Mouse (Mus musculus): Measurements from ENCODE around the gene Diaph2. TPM values are rescaled to one million over a fixed set of nuclear protein-coding genes. Genes with fewer than 3 reads are reported as not detected.
"Not testable (repeated sequence)": the region's sequence is repeated elsewhere in the genome, so short reads cannot be mapped to it uniquely, and the experiment has no call there.

Gene Diaph2
- polyA plus RNA-seq, 1 experiment from 2014 or later = 2.3 TPM

- Histone ChIP-seq H3K36me3 (ENCODE audit: control insufficient read depth, insufficient read depth) (no peaks in the 10 kb centered on the region), H3K4me1 (replicated peaks; ENCODE audit: control insufficient read depth, insufficient read depth, low read length) (no peaks in the 10 kb centered on the region), H3K4me3 (ENCODE audit: low read depth, low read length) (no peak overlapping the region), H3K9ac (ENCODE audit: low read depth, low read length) (no peak overlapping the region), H3K9me3 (ENCODE audit: control insufficient read depth) (no peaks in the 10 kb centered on the region), H3K27me3 (replicated peaks; ENCODE audit: control insufficient read depth, insufficient read depth, low read length) (no peaks in the 10 kb centered on the region), H3K27ac (ENCODE audit: low read depth, low read length) (no peak overlapping the region), H3K4me2 (replicated peaks; ENCODE audit: low read depth) (no peak overlapping the region)
- ATAC-seq = no peak
- WGBS = 40% methylated on average over 3 of the region's 3 CpGs
- TF ChIP-seq CTCF (IDR thresholded peaks at IDR 0.05; ENCODE audit: low read depth) = no peak
Observed at GRCm38 (mm10) chrX:130403214-130403613, 653.7 kb downstream of the Diaph2 start.

GRCm38 (mm10) chrX:130407471-130407870 lies 657.9 kb downstream of the Diaph2 start:
- H3K4me1 ChIP-seq (replicated peaks; ENCODE audit: control insufficient read depth, insufficient read depth, low read length); H3K9me3 ChIP-seq (ENCODE audit: control insufficient read depth); H3K27ac ChIP-seq (ENCODE audit: low read depth, low read length); H3K36me3 ChIP-seq (ENCODE audit: control insufficient read depth, insufficient read depth); H3K9ac ChIP-seq (ENCODE audit: low read depth, low read length); H3K4me2 ChIP-seq (replicated peaks; ENCODE audit: low read depth); H3K4me3 ChIP-seq (ENCODE audit: low read depth, low read length); H3K27me3 ChIP-seq (replicated peaks; ENCODE audit: control insufficient read depth, insufficient read depth, low read length); ATAC-seq: not testable (repeated sequence)
- WGBS = 77% methylated on average over 3 of the region's 3 CpGs

GRCm38 (mm10) chrX:130408985-130409384 lies 659.4 kb downstream of the Diaph2 start:
- WGBS = 85% methylated on average over 1 of the region's 1 CpGs
- no peak overlapping the region for H3K27ac ChIP-seq (ENCODE audit: low read depth, low read length)
- H3K36me3 ChIP-seq (ENCODE audit: control insufficient read depth, insufficient read depth) = no peaks in the 10 kb centered on the region
- H3K9me3 ChIP-seq (ENCODE audit: control insufficient read depth) = no peaks in the 10 kb centered on the region
- no peak overlapping the region for H3K4me3 ChIP-seq (ENCODE audit: low read depth, low read length)
- no peak for TF ChIP-seq CTCF (IDR thresholded peaks at IDR 0.05; ENCODE audit: low read depth)
- ATAC-seq = no peak
- no peak overlapping the region for H3K4me2 ChIP-seq (replicated peaks; ENCODE audit: low read depth)
- no peaks in the 10 kb centered on the region for H3K27me3 ChIP-seq (replicated peaks; ENCODE audit: control insufficient read depth, insufficient read depth, low read length)
- H3K4me1 ChIP-seq (replicated peaks; ENCODE audit: control insufficient read depth, insufficient read depth, low read length) = no peaks in the 10 kb centered on the region
- no peak overlapping the region for H3K9ac ChIP-seq (ENCODE audit: low read depth, low read length)

- H3K36me3 ChIP-seq (ENCODE audit: control insufficient read depth, insufficient read depth) = no peaks in the 10 kb centered on the region
- no peaks in the 10 kb centered on the region for H3K4me1 ChIP-seq (replicated peaks; ENCODE audit: control insufficient read depth, insufficient read depth, low read length)
- no peak overlapping the region for H3K4me3 ChIP-seq (ENCODE audit: low read depth, low read length)
- ATAC-seq = no peak
- no peak for TF ChIP-seq CTCF (IDR thresholded peaks at IDR 0.05; ENCODE audit: low read depth)
- no peak overlapping the region for H3K4me2 ChIP-seq (replicated peaks; ENCODE audit: low read depth)
- 65% methylated on average over 2 of the region's 2 CpGs for WGBS
- H3K9me3 ChIP-seq (ENCODE audit: control insufficient read depth) = no peaks in the 10 kb centered on the region
- no peak overlapping the region for H3K27ac ChIP-seq (ENCODE audit: low read depth, low read length)
- H3K27me3 ChIP-seq (replicated peaks; ENCODE audit: control insufficient read depth, insufficient read depth, low read length) = no peaks in the 10 kb centered on the region
- no peak overlapping the region for H3K9ac ChIP-seq (ENCODE audit: low read depth, low read length)
Observed at GRCm38 (mm10) chrX:130423134-130423533, 673.6 kb downstream of the Diaph2 start.

GRCm38 (mm10) chrX:130451822-130452487 lies 702.4 kb downstream of the Diaph2 start:
- Histone ChIP-seq H3K4me3 (ENCODE audit: low read depth, low read length) (no peak overlapping the region), H3K4me2 (replicated peaks; ENCODE audit: low read depth) (no peak overlapping the region), H3K27ac (ENCODE audit: low read depth, low read length) (no peak overlapping the region), H3K36me3 (ENCODE audit: control insufficient read depth, insufficient read depth) (no peaks in the 10 kb centered on the region), H3K27me3 (replicated peaks; ENCODE audit: control insufficient read depth, insufficient read depth, low read length) (no peaks in the 10 kb centered on the region), H3K4me1 (replicated peaks; ENCODE audit: control insufficient read depth, insufficient read depth, low read length) (no peaks in the 10 kb centered on the region), H3K9me3 (ENCODE audit: control insufficient read depth) (no peaks in the 10 kb centered on the region), H3K9ac (ENCODE audit: low read depth, low read length) (no peak overlapping the region)
- TF ChIP-seq CTCF (IDR thresholded peaks at IDR 0.05; ENCODE audit: low read depth) = no peak
- no peak for ATAC-seq
- WGBS = 70% methylated on average over 4 of the region's 4 CpGs

GRCm38 (mm10) chrX:130452488-130452823 lies 702.9 kb downstream of the Diaph2 start:
- no peak overlapping the region for H3K4me2 ChIP-seq (replicated peaks; ENCODE audit: low read depth)
- H3K27ac ChIP-seq (ENCODE audit: low read depth, low read length) = no peak overlapping the region
- H3K4me3 ChIP-seq (ENCODE audit: low read depth, low read length) = no peak overlapping the region
- H3K9me3 ChIP-seq (ENCODE audit: control insufficient read depth) = no peaks in the 10 kb centered on the region
- no peaks in the 10 kb centered on the region for H3K36me3 ChIP-seq (ENCODE audit: control insufficient read depth, insufficient read depth)
- no peak for ATAC-seq
- no peaks in the 10 kb centered on the region for H3K27me3 ChIP-seq (replicated peaks; ENCODE audit: control insufficient read depth, insufficient read depth, low read length)
- no peak for TF ChIP-seq CTCF (IDR thresholded peaks at IDR 0.05; ENCODE audit: low read depth)
- no peak overlapping the region for H3K9ac ChIP-seq (ENCODE audit: low read depth, low read length)
- 92% methylated on average over 4 of the region's 4 CpGs for whole genome bisulfite sequencing
- H3K4me1 ChIP-seq (replicated peaks; ENCODE audit: control insufficient read depth, insufficient read depth, low read length) = no peaks in the 10 kb centered on the region

GRCm38 (mm10) chrX:130473133-130473532 lies 723.6 kb downstream of the Diaph2 start:
- no peak for TF ChIP-seq CTCF (IDR thresholded peaks at IDR 0.05; ENCODE audit: low read depth)
- no peaks in the 10 kb centered on the region for H3K36me3 ChIP-seq (ENCODE audit: control insufficient read depth, insufficient read depth)
- ATAC-seq = no peak
- no peak overlapping the region for H3K4me2 ChIP-seq (replicated peaks; ENCODE audit: low read depth)
- no peak overlapping the region for H3K9ac ChIP-seq (ENCODE audit: low read depth, low read length)
- H3K27me3 ChIP-seq (replicated peaks; ENCODE audit: control insufficient read depth, insufficient read depth, low read length) = no peaks in the 10 kb centered on the region
- no peaks in the 10 kb centered on the region for H3K4me1 ChIP-seq (replicated peaks; ENCODE audit: control insufficient read depth, insufficient read depth, low read length)
- H3K9me3 ChIP-seq (ENCODE audit: control insufficient read depth) = no peaks in the 10 kb centered on the region
- WGBS = 46% methylated on average over 2 of the region's 2 CpGs
- no peak overlapping the region for H3K4me3 ChIP-seq (ENCODE audit: low read depth, low read length)
- no peak overlapping the region for H3K27ac ChIP-seq (ENCODE audit: low read depth, low read length)

Data from intestine, postnatal 0 days (tissue).